Mouse (Mus musculus): ENCODE measurements around the gene Olfr564. TPM values are rescaled to one million over a fixed set of nuclear protein-coding genes. Genes with fewer than 3 reads are reported as not detected.

Olfr564 gene
- not detected in 2 replicates for polyA plus RNA-seq (2012; rRNA removed)

GRCm38 (mm10) chr7:102803180-102803579 lies at the start of gene Olfr564:
Olfr564 (plus strand) TSS chr7:102803480.
- DNase-seq (ENCODE audit: low read depth): no peak

GRCm38 (mm10) chr7:102759266-102759665 lies 44.0 kb upstream of the Olfr564 start, which contains the start of the genes Olfr560 and Olfr78:
Olfr560 (minus strand) TSS chr7:102759366.
Olfr78 (minus strand) TSS chr7:102759471.
- DNase-seq (ENCODE audit: low read depth): no peak

GRCm38 (mm10) chr7:102770921-102771320 lies 32.4 kb upstream of the Olfr564 start, which contains the start of gene Olfr561:
Olfr561 (plus strand) TSS chr7:102771221.
- DNase-seq (ENCODE audit: low read depth): no peak

Other genes starting within 250 kb of the Olfr564 start
- gene Trim21, start 238.0 kb upstream of the Olfr564 start, polyA plus RNA-seq (2012; rRNA removed): 5.4 and 6.4 TPM in 2 replicates
- gene Olfr550, start 232.0 kb upstream of the Olfr564 start, polyA plus RNA-seq (2012; rRNA removed): 0.20 and 0.45 TPM in 2 replicates
- not detected in 2 replicates for gene Olfr551, start 211.6 kb upstream of the Olfr564 start, polyA plus RNA-seq (2012; rRNA removed)
- gene Olfr552, start 205.7 kb upstream of the Olfr564 start, polyA plus RNA-seq (2012; rRNA removed): not detected in 2 replicates
- not detected in 2 replicates for gene Olfr553, start 185.3 kb upstream of the Olfr564 start, polyA plus RNA-seq (2012; rRNA removed)
- not detected in 2 replicates for gene Olfr554, start 165.0 kb upstream of the Olfr564 start, polyA plus RNA-seq (2012; rRNA removed)
- gene Olfr555, start 144.7 kb upstream of the Olfr564 start, polyA plus RNA-seq (2012; rRNA removed): not detected in 2 replicates
- gene Olfr556, start 138.6 kb upstream of the Olfr564 start, polyA plus RNA-seq (2012; rRNA removed): not detected in 2 replicates
- 37.4 and 42.2 TPM in 2 replicates for gene Trim68, start 116.2 kb upstream of the Olfr564 start, polyA plus RNA-seq (2012; rRNA removed)
- not detected in 2 replicates for gene Olfr557, start 107.6 kb upstream of the Olfr564 start, polyA plus RNA-seq (2012; rRNA removed)
- 2.6 and 3.6 TPM in 2 replicates for gene Olfr558, start 101.3 kb upstream of the Olfr564 start, polyA plus RNA-seq (2012; rRNA removed)
- not detected in 2 replicates for gene Olfr33, start 84.4 kb upstream of the Olfr564 start, polyA plus RNA-seq (2012; rRNA removed)
- not detected in 2 replicates for gene Olfr559, start 76.0 kb upstream of the Olfr564 start, polyA plus RNA-seq (2012; rRNA removed)
- 0.14 TPM in 1 of 2 replicates, not detected in the other for gene Olfr560, start 44.1 kb upstream of the Olfr564 start, polyA plus RNA-seq (2012; rRNA removed)
- 3.7 and 4.9 TPM in 2 replicates for gene Olfr78, start 44.0 kb upstream of the Olfr564 start, polyA plus RNA-seq (2012; rRNA removed)
- gene Olfr561, start 32.3 kb upstream of the Olfr564 start, polyA plus RNA-seq (2012; rRNA removed): 0.09 TPM in 1 of 2 replicates, not detected in the other
- gene Olfr566, start 55.3 kb downstream of the Olfr564 start, polyA plus RNA-seq (2012; rRNA removed): not detected in 2 replicates
- gene Olfr568, start 73.6 kb downstream of the Olfr564 start, polyA plus RNA-seq (2012; rRNA removed): not detected in 2 replicates
- not detected in 2 replicates for gene Olfr569, start 87.4 kb downstream of the Olfr564 start, polyA plus RNA-seq (2012; rRNA removed)
- gene Olfr570, start 91.1 kb downstream of the Olfr564 start, polyA plus RNA-seq (2012; rRNA removed): not detected in 2 replicates
- not detected in 2 replicates for gene Olfr571, start 114.1 kb downstream of the Olfr564 start, polyA plus RNA-seq (2012; rRNA removed)
- not detected in 2 replicates for gene Olfr572, start 120.9 kb downstream of the Olfr564 start, polyA plus RNA-seq (2012; rRNA removed)
- gene Olfr573-ps1, start 139.1 kb downstream of the Olfr564 start, polyA plus RNA-seq (2012; rRNA removed): not detected in 2 replicates
- gene Olfr574, start 145.0 kb downstream of the Olfr564 start, polyA plus RNA-seq (2012; rRNA removed): not detected in 2 replicates
- gene Olfr575, start 155.3 kb downstream of the Olfr564 start, polyA plus RNA-seq (2012; rRNA removed): not detected in 2 replicates
- gene Olfr576, start 159.2 kb downstream of the Olfr564 start, polyA plus RNA-seq (2012; rRNA removed): not detected in 2 replicates
- gene Olfr577, start 172.5 kb downstream of the Olfr564 start, polyA plus RNA-seq (2012; rRNA removed): not detected in 2 replicates
- not detected in 2 replicates for gene Olfr578, start 185.8 kb downstream of the Olfr564 start, polyA plus RNA-seq (2012; rRNA removed)
- gene Olfr582, start 234.5 kb downstream of the Olfr564 start, polyA plus RNA-seq (2012; rRNA removed): not detected in 2 replicates
- gene Olfr583, start 247.8 kb downstream of the Olfr564 start, polyA plus RNA-seq (2012; rRNA removed): not detected in 2 replicates